Mouse (Mus musculus): ENCODE data around the gene Slc25a25. TPM values are rescaled to one million over a fixed set of nuclear protein-coding genes. Genes with fewer than 3 reads are reported as not detected.

Slc25a25 gene
- polyA plus RNA-seq, 1 experiment = 12.8 TPM

- Histone ChIP-seq H3K4me3 (ENCODE audit: low read depth, low read length) (peak overlapping the region; percentile 36), H3K9ac (ENCODE audit: low read depth, poor library complexity, severe bottlenecking) (peak overlapping the region; percentile 29; the same call in 1 of the 2 replicates), H3K27me3 (ENCODE audit: control insufficient read depth, insufficient read depth, low read length, poor library complexity, severe bottlenecking) (no peaks in the 10 kb centered on the region), H3K9me3 (replicated peaks; ENCODE audit: control insufficient read depth, insufficient read depth, low read length, poor library complexity, severe bottlenecking) (no peaks in the 10 kb centered on the region), H3K36me3 (ENCODE audit: control insufficient read depth, insufficient read depth, low read length, poor library complexity, severe bottlenecking) (no peaks in the 10 kb centered on the region), H3K4me1 (ENCODE audit: control insufficient read depth, insufficient read depth, low read length) (no peaks in the 10 kb centered on the region), H3K27ac (ENCODE audit: insufficient read depth, low read length) (no peak overlapping the region)
- TF ChIP-seq EP300 (IDR thresholded peaks at IDR 0.05; ENCODE audit: insufficient read depth, low read depth, low read length) = no peak
- TF ChIP-seq POLR2A (IDR thresholded peaks at IDR 0.05; ENCODE audit: insufficient read depth, low read length) = no peak
- no peak for TF ChIP-seq CTCF (IDR thresholded peaks at IDR 0.05; ENCODE audit: low read depth, low read length)
Measured at GRCm38 (mm10) chr2:32430701-32431676, 20.3 kb downstream of the Slc25a25 start.

- H3K9me3 ChIP-seq (replicated peaks; ENCODE audit: control insufficient read depth, insufficient read depth, low read length, poor library complexity, severe bottlenecking) = no peaks in the 10 kb centered on the region
- no peak overlapping the region for H3K27ac ChIP-seq (ENCODE audit: insufficient read depth, low read length)
- no peaks in the 10 kb centered on the region for H3K27me3 ChIP-seq (ENCODE audit: control insufficient read depth, insufficient read depth, low read length, poor library complexity, severe bottlenecking)
- no peaks in the 10 kb centered on the region for H3K4me1 ChIP-seq (ENCODE audit: control insufficient read depth, insufficient read depth, low read length)
- H3K9ac ChIP-seq (ENCODE audit: low read depth, poor library complexity, severe bottlenecking) = no peak overlapping the region
- no peaks in the 10 kb centered on the region for H3K36me3 ChIP-seq (ENCODE audit: control insufficient read depth, insufficient read depth, low read length, poor library complexity, severe bottlenecking)
- H3K4me3 ChIP-seq (ENCODE audit: low read depth, low read length) = no peak overlapping the region
- TF ChIP-seq CTCF (IDR thresholded peaks at IDR 0.05; ENCODE audit: low read depth, low read length) (no peak), POLR2A (IDR thresholded peaks at IDR 0.05; ENCODE audit: insufficient read depth, low read length) (no peak), EP300 (IDR thresholded peaks at IDR 0.05; ENCODE audit: insufficient read depth, low read depth, low read length) (no peak)
Measured at GRCm38 (mm10) chr2:32429215-32429891, 21.9 kb downstream of the Slc25a25 start.

- Histone ChIP-seq H3K9ac (ENCODE audit: low read depth, poor library complexity, severe bottlenecking) (no peak overlapping the region), H3K27ac (ENCODE audit: insufficient read depth, low read length) (no peak overlapping the region), H3K4me3 (ENCODE audit: low read depth, low read length) (no peak overlapping the region), H3K9me3 (replicated peaks; ENCODE audit: control insufficient read depth, insufficient read depth, low read length, poor library complexity, severe bottlenecking) (no peaks in the 10 kb centered on the region), H3K4me1 (ENCODE audit: control insufficient read depth, insufficient read depth, low read length) (no peaks in the 10 kb centered on the region), H3K36me3 (ENCODE audit: control insufficient read depth, insufficient read depth, low read length, poor library complexity, severe bottlenecking) (no peaks in the 10 kb centered on the region), H3K27me3 (ENCODE audit: control insufficient read depth, insufficient read depth, low read length, poor library complexity, severe bottlenecking) (no peaks in the 10 kb centered on the region)
- TF ChIP-seq CTCF (IDR thresholded peaks at IDR 0.05; ENCODE audit: low read depth, low read length) = no peak
- no peak for TF ChIP-seq POLR2A (IDR thresholded peaks at IDR 0.05; ENCODE audit: insufficient read depth, low read length)
- no peak for TF ChIP-seq EP300 (IDR thresholded peaks at IDR 0.05; ENCODE audit: insufficient read depth, low read depth, low read length)
Measured at GRCm38 (mm10) chr2:32428262-32428722, 23.0 kb downstream of the Slc25a25 start.

- H3K27me3 ChIP-seq (ENCODE audit: control insufficient read depth, insufficient read depth, low read length, poor library complexity, severe bottlenecking) = no peaks in the 10 kb centered on the region
- no peaks in the 10 kb centered on the region for H3K36me3 ChIP-seq (ENCODE audit: control insufficient read depth, insufficient read depth, low read length, poor library complexity, severe bottlenecking)
- TF ChIP-seq EP300 (IDR thresholded peaks at IDR 0.05; ENCODE audit: insufficient read depth, low read depth, low read length) = no peak
- H3K4me3 ChIP-seq (ENCODE audit: low read depth, low read length) = no peak overlapping the region
- no peaks in the 10 kb centered on the region for H3K9me3 ChIP-seq (replicated peaks; ENCODE audit: control insufficient read depth, insufficient read depth, low read length, poor library complexity, severe bottlenecking)
- H3K4me1 ChIP-seq (ENCODE audit: control insufficient read depth, insufficient read depth, low read length) = no peaks in the 10 kb centered on the region
- H3K27ac ChIP-seq (ENCODE audit: insufficient read depth, low read length) = no peak overlapping the region
- no peak overlapping the region for H3K9ac ChIP-seq (ENCODE audit: low read depth, poor library complexity, severe bottlenecking)
Measured at GRCm38 (mm10) chr2:32427720-32428119, 23.5 kb downstream of the Slc25a25 start.

GRCm38 (mm10) chr2:32426141-32426540 lies 25.1 kb downstream of the Slc25a25 start:
- TF ChIP-seq EP300 (IDR thresholded peaks at IDR 0.05; ENCODE audit: insufficient read depth, low read depth, low read length) (no peak), CTCF (IDR thresholded peaks at IDR 0.05; ENCODE audit: low read depth, low read length) (no peak), POLR2A (IDR thresholded peaks at IDR 0.05; ENCODE audit: insufficient read depth, low read length) (no peak)
- Histone ChIP-seq H3K27me3 (ENCODE audit: control insufficient read depth, insufficient read depth, low read length, poor library complexity, severe bottlenecking) (no peaks in the 10 kb centered on the region), H3K9ac (ENCODE audit: low read depth, poor library complexity, severe bottlenecking) (no peak overlapping the region), H3K36me3 (ENCODE audit: control insufficient read depth, insufficient read depth, low read length, poor library complexity, severe bottlenecking) (no peaks in the 10 kb centered on the region), H3K4me3 (ENCODE audit: low read depth, low read length) (no peak overlapping the region), H3K27ac (ENCODE audit: insufficient read depth, low read length) (no peak overlapping the region), H3K9me3 (replicated peaks; ENCODE audit: control insufficient read depth, insufficient read depth, low read length, poor library complexity, severe bottlenecking) (no peaks in the 10 kb centered on the region), H3K4me1 (ENCODE audit: control insufficient read depth, insufficient read depth, low read length) (no peaks in the 10 kb centered on the region)

GRCm38 (mm10) chr2:32425568-32425967 lies 25.7 kb downstream of the Slc25a25 start:
- TF ChIP-seq EP300 (IDR thresholded peaks at IDR 0.05; ENCODE audit: insufficient read depth, low read depth, low read length) = no peak
- no peak for TF ChIP-seq POLR2A (IDR thresholded peaks at IDR 0.05; ENCODE audit: insufficient read depth, low read length)
- Histone ChIP-seq H3K4me3 (ENCODE audit: low read depth, low read length) (no peak overlapping the region), H3K27me3 (ENCODE audit: control insufficient read depth, insufficient read depth, low read length, poor library complexity, severe bottlenecking) (no peaks in the 10 kb centered on the region), H3K9ac (ENCODE audit: low read depth, poor library complexity, severe bottlenecking) (no peak overlapping the region), H3K9me3 (replicated peaks; ENCODE audit: control insufficient read depth, insufficient read depth, low read length, poor library complexity, severe bottlenecking) (no peaks in the 10 kb centered on the region), H3K36me3 (ENCODE audit: control insufficient read depth, insufficient read depth, low read length, poor library complexity, severe bottlenecking) (no peaks in the 10 kb centered on the region), H3K4me1 (ENCODE audit: control insufficient read depth, insufficient read depth, low read length) (no peaks in the 10 kb centered on the region), H3K27ac (ENCODE audit: insufficient read depth, low read length) (no peak overlapping the region)
